Mouse (Mus musculus) lung, postnatal 0 days (tissue): ENCODE results near the gene Sapcd2.

Experiments used
- CTCF ChIP-seq: IDR thresholded peaks from 2 replicates; pipeline ENCODE4 v1.5.1; 2016; ENCODE audit warnings: antibody characterized with exemption, mild to moderate bottlenecking
- EP300 ChIP-seq: IDR thresholded peaks from 2 replicates; pipeline ENCODE4 v1.6.1; 2016; ENCODE audit warnings: antibody characterized with exemption, mild to moderate bottlenecking, control low read depth

GRCm38 (mm10) chr2:25348162-25348561 lies 24.0 kb upstream of the Sapcd2 start:
- TF ChIP-seq CTCF (no peak), EP300 (no peak)
